Mouse (Mus musculus): ENCODE results near the gene Gpr171.

Gene Gpr171

DNA sequence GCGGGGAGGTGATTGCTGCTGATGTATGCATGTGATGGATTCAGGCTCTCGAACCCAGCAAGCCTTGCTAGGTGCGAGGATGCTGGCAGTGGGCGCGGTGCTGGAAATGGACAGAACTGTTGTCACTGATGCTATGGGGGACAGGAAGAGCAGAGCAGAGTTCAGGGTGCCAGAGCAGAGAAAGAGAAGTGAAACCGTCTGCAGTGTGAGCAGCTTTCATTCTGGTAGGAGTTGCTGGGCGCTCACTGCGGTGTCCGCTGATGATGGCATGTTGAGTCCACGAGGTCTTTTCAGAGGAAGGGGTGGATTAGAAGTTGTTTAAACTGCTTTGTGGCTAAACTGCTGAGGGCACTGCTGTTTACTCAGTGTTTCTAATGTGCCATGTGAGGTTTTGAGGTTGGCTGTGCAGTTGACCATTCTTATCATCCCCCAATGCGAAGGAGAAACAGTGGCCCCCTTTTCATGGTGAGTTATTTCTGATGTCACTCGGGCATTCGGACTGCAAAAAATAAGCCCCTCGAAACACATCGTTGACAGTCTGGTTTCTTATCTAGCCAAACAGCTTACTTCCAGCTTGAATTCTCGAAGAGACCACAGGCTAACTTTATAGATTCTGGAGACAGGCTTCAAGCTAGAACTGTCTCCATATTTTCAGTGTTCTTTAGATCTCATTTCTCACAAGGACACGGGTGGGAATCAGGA lies 46.6 kb downstream of the Gpr171 start:
- no peak for DNase-seq (ENCODE audit: low spot score)
